Mouse (Mus musculus) WW6 (cell line): Measurements from ENCODE around the gene Braf.
A peak's percentile ranks its signal among the peaks of the same experiment; 100 is the strongest.
"Not testable (repeated sequence)": the region's sequence is repeated elsewhere in the genome, so short reads cannot be mapped to it uniquely, and the experiment has no call there.

Experiments used
- DNase-seq: peaks from one replicate; pipeline ENCODE4 v3.0.0-alpha.2; 2013; ENCODE audit warnings: low read depth, low spot score

Braf gene

GRCm38 (mm10) chr6:39724866-39725711 is at the start of gene Braf:
Gene Braf (minus strand): TSS chr6:39725463.
- DNase-seq, result peak; percentile 93

- DNase-seq, result no peak
These were observed 49.8 kb upstream of the Braf start for GRCm38 (mm10) chr6:39775029-39775428.

GRCm38 (mm10) chr6:39757229-39757628 is 32.0 kb upstream of the Braf start:
- no peak for DNase-seq

GRCm38 (mm10) chr6:39749881-39750280 is 24.6 kb upstream of the Braf start:
- DNase-seq, result no peak

- no peak for DNase-seq
These were observed 21.8 kb upstream of the Braf start for GRCm38 (mm10) chr6:39747094-39747493.

- no peak for DNase-seq
These were observed 20.2 kb upstream of the Braf start for GRCm38 (mm10) chr6:39745456-39745855.

- not testable (repeated sequence) for DNase-seq
These were observed 14.4 kb upstream of the Braf start for GRCm38 (mm10) chr6:39739698-39740097.

GRCm38 (mm10) chr6:39728095-39728494 is 2.8 kb upstream of the Braf start:
- DNase-seq, result no peak

GRCm38 (mm10) chr6:39726149-39726548 is 886 bp upstream of the Braf start:
- DNase-seq, result no peak

GRCm38 (mm10) chr6:39724542-39724865 is 759 bp downstream of the Braf start:
- no peak for DNase-seq

- DNase-seq, result no peak
These were observed 1.2 kb downstream of the Braf start for GRCm38 (mm10) chr6:39724071-39724470.

- DNase-seq, result no peak
These were observed 6.7 kb downstream of the Braf start for GRCm38 (mm10) chr6:39718567-39718966.

GRCm38 (mm10) chr6:39717049-39717448 is 8.2 kb downstream of the Braf start:
- DNase-seq, result no peak

- DNase-seq, result no peak
These were observed 10.9 kb downstream of the Braf start for GRCm38 (mm10) chr6:39714341-39714740.

GRCm38 (mm10) chr6:39713399-39713798 is 11.9 kb downstream of the Braf start:
- no peak for DNase-seq

GRCm38 (mm10) chr6:39705625-39706024 is 19.6 kb downstream of the Braf start:
- no peak for DNase-seq

GRCm38 (mm10) chr6:39693126-39693525 is 32.1 kb downstream of the Braf start:
- no peak for DNase-seq

- DNase-seq, result not testable (repeated sequence)
These were observed 38.4 kb downstream of the Braf start for GRCm38 (mm10) chr6:39686839-39687238.

- no peak for DNase-seq
These were observed 43.5 kb downstream of the Braf start for GRCm38 (mm10) chr6:39681795-39682194.

- no peak for DNase-seq
These were observed 44.7 kb downstream of the Braf start for GRCm38 (mm10) chr6:39680524-39680923.

- no peak for DNase-seq
These were observed 47.0 kb downstream of the Braf start for GRCm38 (mm10) chr6:39678241-39678640.

- no peak for DNase-seq
These were observed 50.2 kb downstream of the Braf start for GRCm38 (mm10) chr6:39675081-39675480.

GRCm38 (mm10) chr6:39611296-39611695 is 114.0 kb downstream of the Braf start:
- no peak for DNase-seq

- no peak for DNase-seq
These were observed 115.1 kb downstream of the Braf start for GRCm38 (mm10) chr6:39610207-39610606.
